Mouse (Mus musculus): ENCODE data around the gene Sult1b1. TPM values are rescaled to one million over a fixed set of nuclear protein-coding genes. Genes with fewer than 3 reads are reported as not detected.

Sult1b1 gene
- polyA plus RNA-seq, 1 experiment from 2014 or later = 279 TPM

DNA sequence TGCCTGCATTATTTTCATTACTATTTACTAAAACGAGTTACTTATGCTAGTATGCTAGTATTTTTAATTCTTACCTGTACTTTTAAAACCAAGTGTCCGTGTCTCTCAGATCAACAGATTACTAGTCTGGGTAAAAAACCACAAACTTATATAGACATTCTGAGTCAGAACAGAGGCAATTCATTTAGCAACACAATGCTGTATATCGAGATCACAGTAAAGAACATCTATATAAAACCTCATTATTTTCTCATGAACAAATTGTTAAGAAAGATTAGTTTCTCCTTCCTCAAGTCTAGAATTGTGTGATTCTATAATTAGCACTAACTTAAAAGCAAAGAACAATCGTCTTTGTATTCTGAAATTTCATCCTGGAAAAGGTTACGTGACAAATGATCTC lies 55.8 kb downstream of the Sult1b1 start, which contains the start of gene Ugt2a2:
Ugt2a2 (minus strand) TSS at position 101 of the 400 bp plus-strand sequence.
- no peak within 1 kb of the TSS for H3K27ac ChIP-seq (ENCODE audit: low read depth, low read length)
- ATAC-seq = no peak
- H3K27me3 ChIP-seq (replicated peaks; ENCODE audit: control insufficient read depth, insufficient read depth, low read length) = no peaks in the 10 kb centered on the region
- no peaks in the 10 kb centered on the region for H3K4me1 ChIP-seq (replicated peaks; ENCODE audit: control insufficient read depth, insufficient read depth, low read length)
- no peak within 1 kb of the TSS for H3K4me2 ChIP-seq (replicated peaks; ENCODE audit: low read depth)
- no peaks in the 10 kb centered on the region for H3K36me3 ChIP-seq (ENCODE audit: control insufficient read depth, insufficient read depth)
- 83% methylated on average over 5 of the region's 5 CpGs for WGBS
- H3K4me3 ChIP-seq (ENCODE audit: low read depth, low read length) = no peak within 1 kb of the TSS
- no peak within 1 kb of the TSS for H3K9ac ChIP-seq (ENCODE audit: low read depth, low read length)
- H3K9me3 ChIP-seq (ENCODE audit: control insufficient read depth) = no peaks in the 10 kb centered on the region
- no peak for TF ChIP-seq CTCF (IDR thresholded peaks at IDR 0.05; ENCODE audit: low read depth)

Other genes with a start within 250 kb of the Sult1b1 start
- gene Ugt2a3, start 201.0 kb downstream of the Sult1b1 start, polyA plus RNA-seq (2015; fragmentation: Nextera tagmentation; extraction: Ambion mirVana) = 5.9 and 6.9 TPM in 2 replicates
- 0.10 TPM in 1 of 2 replicates, not detected in the other for gene Ugt2b38, start 114.0 kb downstream of the Sult1b1 start, polyA plus RNA-seq (2015; fragmentation: Nextera tagmentation; extraction: Ambion mirVana)
- gene Ugt2a2, start 55.9 kb downstream of the Sult1b1 start, polyA plus RNA-seq (2015; fragmentation: Nextera tagmentation; extraction: Ambion mirVana) = not detected in 2 replicates
- not detected in 2 replicates for gene Gm43638, start 51.4 kb downstream of the Sult1b1 start, polyA plus RNA-seq (2015; fragmentation: Nextera tagmentation; extraction: Ambion mirVana)
- not detected in 2 replicates for gene Ugt2a1, start 47.3 kb downstream of the Sult1b1 start, polyA plus RNA-seq (2015; fragmentation: Nextera tagmentation; extraction: Ambion mirVana)
- gene Sult1d1, start 30.8 kb upstream of the Sult1b1 start, polyA plus RNA-seq (2015; fragmentation: Nextera tagmentation; extraction: Ambion mirVana) = 210 and 241 TPM in 2 replicates
- not detected in 2 replicates for gene Sult1e1, start 53.4 kb upstream of the Sult1b1 start, polyA plus RNA-seq (2015; fragmentation: Nextera tagmentation; extraction: Ambion mirVana)
- gene Csn1s1, start 128.0 kb upstream of the Sult1b1 start, polyA plus RNA-seq (2015; fragmentation: Nextera tagmentation; extraction: Ambion mirVana) = 0.78 and 2.9 TPM in 2 replicates
- 2.4 and 8.2 TPM in 2 replicates for gene Csn2, start 161.4 kb upstream of the Sult1b1 start, polyA plus RNA-seq (2015; fragmentation: Nextera tagmentation; extraction: Ambion mirVana)
- 1.5 and 5.5 TPM in 2 replicates for gene Csn1s2a, start 236.4 kb upstream of the Sult1b1 start, polyA plus RNA-seq (2015; fragmentation: Nextera tagmentation; extraction: Ambion mirVana)

Data from intestine, postnatal 0 days (tissue).